Mouse (Mus musculus) liver, postnatal 0 days (tissue): ENCODE measurements around the gene Mthfd1l.

Source experiments
- CTCF ChIP-seq: sonication (generic); IDR thresholded peaks from 2 replicates; pipeline ENCODE4 v1.5.1; 2016; ENCODE audit warnings: antibody characterized with exemption, low read depth
- EP300 ChIP-seq: IDR thresholded peaks from 2 replicates; pipeline ENCODE4 v1.6.1; 2016; ENCODE audit warnings: antibody characterized with exemption, low read depth, mild to moderate bottlenecking

DNA sequence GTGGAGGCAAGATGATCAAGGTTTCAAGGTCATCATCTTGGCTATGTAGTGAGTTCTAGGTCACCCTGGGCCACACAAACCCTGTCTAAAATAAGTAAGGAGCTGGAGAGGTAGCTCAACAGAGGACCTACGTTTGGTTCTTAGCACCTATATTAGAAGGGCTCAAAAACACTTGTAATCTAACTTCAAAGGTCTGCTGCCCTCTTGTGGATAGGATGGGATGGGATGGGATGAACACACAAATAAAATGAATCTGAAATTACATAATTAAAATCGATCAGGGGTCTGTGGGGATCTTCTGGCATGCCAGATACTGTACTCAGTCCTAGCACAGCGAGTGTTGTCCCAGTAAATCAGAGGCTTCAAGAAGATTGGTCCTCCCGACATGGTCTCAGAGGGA, 178.2 kb downstream of the Mthfd1l start:
- TF ChIP-seq CTCF (peak; percentile 40), EP300 (no peak)
